Mouse (Mus musculus): Measurements from ENCODE around the gene Olfr134.
"Not testable (repeated sequence)": the region's sequence is repeated elsewhere in the genome, so short reads cannot be mapped to it uniquely, and the experiment has no call there.

Gene Olfr134

GRCm38 (mm10) chr17:38171088-38171487, at the start of gene Olfr134:
Gene Olfr134 (plus strand): TSS chr17:38171388.
- DNase-seq (ENCODE audit: inconsistent ontology term): no peak

GRCm38 (mm10) chr17:38124199-38124598, 47.0 kb upstream of the Olfr134 start:
- DNase-seq (ENCODE audit: inconsistent ontology term): not testable (repeated sequence)

GRCm38 (mm10) chr17:38125371-38125770, 45.8 kb upstream of the Olfr134 start:
- not testable (repeated sequence) for DNase-seq (ENCODE audit: inconsistent ontology term)

GRCm38 (mm10) chr17:38134426-38134825, 36.8 kb upstream of the Olfr134 start, which contains the start of gene Olfr132:
Gene Olfr132 (minus strand): TSS chr17:38134526.
- DNase-seq (ENCODE audit: inconsistent ontology term): no peak

GRCm38 (mm10) chr17:38144981-38145380, 26.2 kb upstream of the Olfr134 start, which contains the start of gene Olfr133:
Gene Olfr133 (plus strand): TSS chr17:38145281.
- no peak for DNase-seq (ENCODE audit: inconsistent ontology term)

GRCm38 (mm10) chr17:38204035-38204434, 32.8 kb downstream of the Olfr134 start, which contains the start of gene Olfr135:
Gene Olfr135 (plus strand): TSS chr17:38204335.
- DNase-seq (ENCODE audit: inconsistent ontology term): no peak
